Mouse (Mus musculus) A20 (cell line): Measurements from ENCODE around the gene Pet117.

Experiments
- DNase-seq: peaks from one replicate; pipeline ENCODE4 v3.0.0-alpha.2; 2011; ENCODE audit warnings: low read depth, low spot score

The Pet117 gene

GRCm38 (mm10) chr2:144381741-144382140 is 12.9 kb downstream of the Pet117 start:
- no peak for DNase-seq

- DNase-seq: no peak
These were observed 13.9 kb downstream of the Pet117 start for GRCm38 (mm10) chr2:144382624-144383138.

GRCm38 (mm10) chr2:144386296-144386695 is 17.5 kb downstream of the Pet117 start:
- no peak for DNase-seq

GRCm38 (mm10) chr2:144388416-144388815 is 19.6 kb downstream of the Pet117 start:
- no peak for DNase-seq

- DNase-seq: no peak
These were observed 30.7 kb downstream of the Pet117 start for GRCm38 (mm10) chr2:144399531-144399930.

- DNase-seq: no peak
These were observed 31.9 kb downstream of the Pet117 start for GRCm38 (mm10) chr2:144400659-144401058.

GRCm38 (mm10) chr2:144409037-144409436 is 40.2 kb downstream of the Pet117 start:
- DNase-seq: no peak

- no peak for DNase-seq
These were observed 41.8 kb downstream of the Pet117 start for GRCm38 (mm10) chr2:144410603-144411002.

GRCm38 (mm10) chr2:144414646-144415045 is 45.9 kb downstream of the Pet117 start:
- DNase-seq: no peak

GRCm38 (mm10) chr2:144416859-144417258 is 48.1 kb downstream of the Pet117 start:
- DNase-seq: no peak

- DNase-seq: peak; percentile 9
These were observed 49.3 kb downstream of the Pet117 start for GRCm38 (mm10) chr2:144418062-144418461.

GRCm38 (mm10) chr2:144422094-144422675 is 53.4 kb downstream of the Pet117 start:
- DNase-seq: no peak
